Mouse (Mus musculus) MEL (cell line): ENCODE results near the gene Jmjd8. TPM values are rescaled to one million over a fixed set of nuclear protein-coding genes. Genes with fewer than 3 reads are reported as not detected.

ENCODE experiments used
- DNase-seq: peaks from one replicate; pipeline ENCODE4 v3.0.0; 2011; ENCODE audit warnings: low read depth, low spot score
- H3K27ac ChIP-seq: 2 replicates; pipeline ENCODE4 v1.5.1; 2012; ENCODE audit warnings: low read depth, mild to moderate bottlenecking, control low read depth, low read length, moderate library complexity; ENCODE audit not compliant: control insufficient read depth
- H3K27me3 ChIP-seq, 2 experiments: fragments of 150-350 bp in 1 of 2; sonication (generic) in 1 of 2; 2 replicates each; pipeline ENCODE4 v1.6.1; 2012; ENCODE audit warnings: low read length in 2 of 2, mild to moderate bottlenecking in 2 of 2, improper control_type of control experiment in 1 of 2, moderate library complexity in 1 of 2; ENCODE audit not compliant: insufficient read depth in 2 of 2, control insufficient read depth in 1 of 2
- H3K36me3 ChIP-seq, 2 experiments: 2 replicates each; pipeline ENCODE4 v1.6.1; 2012 to 2014; ENCODE audit warnings: low read length in 2 of 2, improper control_type of control experiment in 1 of 2, inconsistent platforms in 1 of 2, mild to moderate bottlenecking in 1 of 2; ENCODE audit not compliant: insufficient read depth in 2 of 2, control insufficient read depth in 1 of 2
- H3K4me1 ChIP-seq, 2 experiments: fragments of 150-350 bp in 1 of 2; sonication (generic) in 1 of 2; 2 replicates each; pipeline ENCODE4 v1.6.1; 2012; ENCODE audit warnings: low read length in 2 of 2, improper control_type of control experiment in 1 of 2, mild to moderate bottlenecking in 1 of 2; ENCODE audit not compliant: insufficient read depth in 2 of 2, control insufficient read depth in 1 of 2
- H3K4me3 ChIP-seq, 2 experiments: fragments of 150-350 bp in 1 of 2; sonication (generic) in 1 of 2; 2 replicates each; pipeline ENCODE4 v1.5.1; 2012; ENCODE audit warnings: low read depth in 2 of 2, low read length in 2 of 2, mild to moderate bottlenecking in 2 of 2, moderate library complexity in 2 of 2, control low read depth in 1 of 2, improper control_type of control experiment in 1 of 2; ENCODE audit not compliant: control insufficient read depth in 1 of 2, insufficient read depth in 1 of 2
- H3K79me2 ChIP-seq: 2 replicates; pipeline ENCODE4 v1.6.1; 2012; ENCODE audit warnings: mild to moderate bottlenecking, low read length, moderate library complexity; ENCODE audit not compliant: control insufficient read depth, poor library complexity, insufficient read depth
- H3K9ac ChIP-seq: 2 replicates; pipeline ENCODE4 v1.6.1; 2012; ENCODE audit warnings: low read depth, mild to moderate bottlenecking, control low read depth, low read length, moderate library complexity; ENCODE audit not compliant: control insufficient read depth, poor library complexity, severe bottlenecking
- H3K9me3 ChIP-seq: fragments of 150-350 bp; sonication (generic); replicated peaks from 2 replicates; pipeline ENCODE4 v1.6.1; 2012; ENCODE audit warnings: mild to moderate bottlenecking, low read length, improper control_type of control experiment, moderate library complexity; ENCODE audit not compliant: insufficient read depth
- CHD1 ChIP-seq: IDR thresholded peaks from 2 replicates; pipeline ENCODE4 v1.6.1; 2012; ENCODE audit warnings: low read depth, mild to moderate bottlenecking, inconsistent platforms, low read length, improper control_type of control experiment
- CHD2 ChIP-seq: IDR thresholded peaks from 2 replicates; pipeline ENCODE4 v1.6.1; 2011; ENCODE audit warnings: low read length, improper control_type of control experiment
- CTCF ChIP-seq, 3 experiments: IDR thresholded peaks in 2 of 3; conservative IDR thresholded peaks in 1 of 3; 2 replicates each; pipeline ENCODE4 v1.5.1; 2011 to 2012; ENCODE audit warnings: low read length in 3 of 3, low read depth in 2 of 3, mild to moderate bottlenecking in 2 of 3, improper control_type of control experiment in 1 of 3, inconsistent platforms in 1 of 3, mixed read lengths in 1 of 3, moderate library complexity in 1 of 3; ENCODE audit not compliant: control insufficient read depth in 1 of 3, insufficient read depth in 1 of 3, poor library complexity in 1 of 3, severe bottlenecking in 1 of 3
- EP300 ChIP-seq, 2 experiments: IDR thresholded peaks; 2 replicates each; pipeline ENCODE4 v1.6.1; 2011; ENCODE audit warnings: improper control_type of control experiment in 2 of 2, low read length in 2 of 2, low read depth in 1 of 2, mild to moderate bottlenecking in 1 of 2
- ETS1 ChIP-seq: IDR thresholded peaks from 2 replicates; pipeline ENCODE4 v1.6.1; 2012; ENCODE audit warnings: low read depth, mild to moderate bottlenecking, inconsistent platforms, low read length, improper control_type of control experiment, moderate library complexity
- MXI1 ChIP-seq: IDR thresholded peaks from 2 replicates; pipeline ENCODE4 v1.6.1; 2011; ENCODE audit warnings: mild to moderate bottlenecking, low read depth, low read length, improper control_type of control experiment
- MYB ChIP-seq: IDR thresholded peaks from 2 replicates; pipeline ENCODE4 v1.6.1; 2011; ENCODE audit warnings: mild to moderate bottlenecking, low read depth, low read length, improper control_type of control experiment
- NRF1 ChIP-seq: IDR thresholded peaks from 2 replicates; pipeline ENCODE4 v1.6.1; 2014; ENCODE audit warnings: low read depth, mild to moderate bottlenecking, inconsistent platforms, low read length, improper control_type of control experiment, moderate library complexity; ENCODE audit not compliant: poor library complexity, insufficient read depth, severe bottlenecking
- POLR2A ChIP-seq, 2 experiments: IDR thresholded peaks; 2 replicates each; pipeline ENCODE4 v1.6.1; 2011 to 2012; ENCODE audit warnings: low read length in 2 of 2, mild to moderate bottlenecking in 2 of 2, control low read depth in 1 of 2, improper control_type of control experiment in 1 of 2, low read depth in 1 of 2, moderate library complexity in 1 of 2; ENCODE audit not compliant: control insufficient read depth in 1 of 2, insufficient read depth in 1 of 2, poor library complexity in 1 of 2
- POLR2AphosphoS2 ChIP-seq: IDR thresholded peaks from 2 replicates; pipeline ENCODE4 v1.6.1; 2011; ENCODE audit warnings: low read length, improper control_type of control experiment
- RAD21 ChIP-seq: IDR thresholded peaks from 2 replicates; pipeline ENCODE4 v1.6.1; 2011; ENCODE audit warnings: mild to moderate bottlenecking, low read depth, low read length, improper control_type of control experiment
- RCOR1 ChIP-seq: IDR thresholded peaks from 2 replicates; pipeline ENCODE4 v1.6.1; 2012; ENCODE audit warnings: low read depth, mild to moderate bottlenecking, inconsistent platforms, low read length, improper control_type of control experiment
- SIN3A ChIP-seq: IDR thresholded peaks from 2 replicates; pipeline ENCODE4 v1.6.1; 2012; ENCODE audit warnings: low read length, improper control_type of control experiment, inconsistent platforms
- TAL1 ChIP-seq: IDR thresholded peaks from 2 replicates; pipeline ENCODE4 v1.6.1; 2012; ENCODE audit warnings: mild to moderate bottlenecking, inconsistent platforms, low read length, moderate library complexity, mixed read lengths
- TBP ChIP-seq: IDR thresholded peaks from 2 replicates; pipeline ENCODE4 v1.8.0; 2011; ENCODE audit warnings: low read depth, low read length, improper control_type of control experiment
- TCF12 ChIP-seq: IDR thresholded peaks from 2 replicates; pipeline ENCODE4 v1.6.1; 2014; ENCODE audit warnings: low read depth, mild to moderate bottlenecking, inconsistent platforms, low read length, improper control_type of control experiment, moderate library complexity
- USF1 ChIP-seq: IDR thresholded peaks from 2 replicates; pipeline ENCODE4 v1.6.1; 2014; ENCODE audit warnings: low read depth, mild to moderate bottlenecking, inconsistent platforms, low read length, improper control_type of control experiment, moderate library complexity
- ZC3H11A ChIP-seq: IDR thresholded peaks from 2 replicates; pipeline ENCODE4 v1.6.1; 2012; ENCODE audit warnings: low read depth, mild to moderate bottlenecking, inconsistent platforms, low read length, improper control_type of control experiment
- ZKSCAN1 ChIP-seq: IDR thresholded peaks from 2 replicates; pipeline ENCODE4 v1.6.1; 2012; ENCODE audit warnings: low read depth, mild to moderate bottlenecking, inconsistent platforms, low read length, improper control_type of control experiment, moderate library complexity
- ZNF384 ChIP-seq: IDR thresholded peaks from 2 replicates; pipeline ENCODE4 v1.6.1; 2012; ENCODE audit warnings: low read depth, mild to moderate bottlenecking, inconsistent platforms, low read length, improper control_type of control experiment
- polyA plus RNA-seq, 2 experiments: library from polyadenylated mRNA; stranded (reverse) in 1 of 2; unstranded in 1 of 2; fragments of >175 nt in 1 of 2; fragments of >200 nt in 1 of 2; gene quantifications; 2 replicates each; pipeline versions ENCODE4 v1.2.1 to v1.2.4; 2012; ENCODE audit warnings: low replicate concordance in 2 of 2, low read depth in 1 of 2; ENCODE audit not compliant: insufficient read length in 2 of 2, insufficient read depth in 1 of 2, missing spikeins in 1 of 2
- total RNA-seq: library from RNA; depleted of rRNA; stranded (reverse); fragments of 300-350 nt; gene quantifications from 2 replicates; pipeline ENCODE4 v1.2.3, GENCODE M21; 2012

Gene Jmjd8
- total and polyA plus RNA-seq, 3 experiments = 12.9 to 23.9 TPM; not detected in 1

DNA sequence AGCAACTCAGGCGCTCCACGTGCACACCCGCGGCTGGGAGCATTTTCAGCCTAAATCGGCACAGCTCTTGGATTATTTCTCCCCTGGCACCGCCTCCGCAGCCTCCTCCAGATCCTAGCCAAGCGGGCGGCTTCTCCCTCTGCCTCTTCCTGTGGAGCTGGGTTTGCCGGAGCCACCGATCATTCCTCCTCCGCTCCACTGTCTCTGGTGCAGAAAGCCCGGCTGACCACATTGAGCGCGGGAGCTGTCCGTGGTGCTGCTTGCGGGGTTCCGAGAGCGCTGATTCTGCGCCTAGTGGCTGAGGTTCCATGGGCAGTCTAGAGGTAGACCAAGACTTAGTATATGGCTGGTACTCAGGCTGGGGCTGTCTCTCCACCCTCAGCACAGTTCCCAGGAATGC, 15.2 kb upstream of the Jmjd8 start:
- Histone ChIP-seq H3K4me3 (no peak overlapping the region), H3K4me1 (no peaks in the 10 kb centered on the region), H3K9me3 (no peaks in the 10 kb centered on the region), H3K27ac (no peak overlapping the region), H3K36me3 (no peaks in the 10 kb centered on the region), H3K9ac (no peak overlapping the region), H3K27me3 (peaks cover 0 to 3% of the 10 kb centered on the region in 2 experiments; a peak in 2 of 4 replicates), H3K79me2 (no peaks in the 10 kb centered on the region)
- no peak for TF ChIP-seq CHD1
- peak; percentile 79 for TF ChIP-seq SIN3A
- no peak for TF ChIP-seq TCF12
- TF ChIP-seq POLR2AphosphoS2 = no peak
- no peak for TF ChIP-seq RAD21
- no peak for TF ChIP-seq ZC3H11A
- TF ChIP-seq EP300 (IDR thresholded peaks at IDR 0.05; ENCODE audit: low read depth in 1 of 2, low read length in 2 of 2) = no peak
- TF ChIP-seq ZKSCAN1 = no peak
- TF ChIP-seq MYB = no peak
- no peak for TF ChIP-seq USF1
- no peak for TF ChIP-seq TBP
- no peak for TF ChIP-seq ETS1
- TF ChIP-seq CTCF (IDR thresholded peaks at IDR 0.05 in 2 of 3, conservative IDR thresholded peaks at IDR 0.05 in 1 of 3; ENCODE audit: control insufficient read depth in 1 of 3, insufficient read depth in 1 of 3, low read depth in 2 of 3, low read length in 3 of 3, poor library complexity in 1 of 3, severe bottlenecking in 1 of 3) = 0 out of 6 replicates have a peak, but pooled peaks of 1 of the 3 experiments have one; percentile 12
- no peak for TF ChIP-seq POLR2A (IDR thresholded peaks at IDR 0.05; ENCODE audit: control insufficient read depth in 1 of 2, insufficient read depth in 1 of 2, low read depth in 1 of 2, low read length in 2 of 2, poor library complexity in 1 of 2)
- TF ChIP-seq MXI1 = peak; percentile 78
- TF ChIP-seq ZNF384 = no peak
- no peak for TF ChIP-seq CHD2
- no peak for TF ChIP-seq NRF1
- no peak for TF ChIP-seq TAL1
- DNase-seq = peak; percentile 72

DNA sequence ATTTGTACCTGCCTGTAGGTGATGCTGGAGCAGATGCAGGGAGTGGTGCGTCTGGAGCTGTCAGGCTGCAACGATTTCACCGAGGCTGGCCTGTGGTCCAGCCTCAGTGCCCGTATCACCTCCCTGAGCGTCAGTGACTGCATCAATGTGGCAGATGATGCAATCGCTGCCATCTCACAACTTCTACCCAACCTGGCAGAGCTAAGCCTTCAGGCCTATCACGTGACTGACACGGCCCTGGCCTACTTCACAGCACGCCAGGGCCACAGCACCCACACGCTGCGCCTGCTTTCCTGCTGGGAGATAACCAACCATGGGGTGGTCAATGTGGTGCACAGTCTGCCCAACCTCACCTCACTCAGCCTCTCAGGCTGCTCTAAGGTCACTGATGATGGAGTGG, 11.0 kb upstream of the Jmjd8 start:
- DNase-seq = no peak
- Histone ChIP-seq H3K27me3 (peaks cover 0 to 2% of the 10 kb centered on the region in 2 experiments; a peak in 2 of 4 replicates), H3K79me2 (no peaks in the 10 kb centered on the region), H3K9me3 (no peaks in the 10 kb centered on the region), H3K4me1 (0 out of 4 replicates have a peak, but pooled peaks cover 0 to under 1% of the 10 kb centered on the region in 2 experiments), H3K36me3 (peaks cover 0 to under 1% of the 10 kb centered on the region in 2 experiments; a peak in 1 of 4 replicates), H3K9ac (no peak overlapping the region), H3K27ac (no peak overlapping the region), H3K4me3 (no peak overlapping the region)
- TF ChIP-seq USF1 (0 out of 2 replicates have a peak, but pooled peaks have one; percentile 27), RCOR1 (no peak)
